Mouse (Mus musculus) kidney, postnatal 4 days (tissue): ENCODE data around the gene Lrrc4c.

ENCODE experiments used
- DNase-seq, 2 experiments: peaks; one replicate each; pipeline ENCODE4 v3.0.0; 2021; ENCODE audit warnings: mixed read lengths in 2 of 2

The Lrrc4c gene

GRCm38 (mm10) chr2:97641661-97642060, 1323.7 kb downstream of the Lrrc4c start:
- DNase-seq = no peak

- no peak for DNase-seq
These were observed 1334.7 kb downstream of the Lrrc4c start for GRCm38 (mm10) chr2:97652711-97653110.
